Mouse (Mus musculus) skeletal muscle tissue, adult 2 months (tissue): Measurements from ENCODE around the gene Slc4a11.
"Not testable (repeated sequence)": the region's sequence is repeated elsewhere in the genome, so short reads cannot be mapped to it uniquely, and the experiment has no call there.

ENCODE experiments used
- DNase-seq: peaks from one replicate; pipeline ENCODE4 v3.0.0-alpha.2; 2012; ENCODE audit warnings: low read depth, low spot score

Gene Slc4a11

GRCm38 (mm10) chr2:130679899-130680298, 17.4 kb downstream of the Slc4a11 start:
- DNase-seq, result no peak

GRCm38 (mm10) chr2:130679154-130679553, 18.2 kb downstream of the Slc4a11 start:
- DNase-seq, result no peak

GRCm38 (mm10) chr2:130677211-130677610, 20.1 kb downstream of the Slc4a11 start:
- DNase-seq, result no peak

- peak; percentile 86 for DNase-seq
Observed at GRCm38 (mm10) chr2:130667559-130667958, 29.8 kb downstream of the Slc4a11 start, which contains the start of gene Itpa. Gene Itpa, plus strand, starts transcription at chr2:130667610.

GRCm38 (mm10) chr2:130664102-130664701, 33.1 kb downstream of the Slc4a11 start, which contains the start of gene Ddrgk1:
Gene Ddrgk1, minus strand, starts transcription at chr2:130664659.
- DNase-seq, result peak; percentile 93

GRCm38 (mm10) chr2:130663342-130663741, 34.0 kb downstream of the Slc4a11 start:
- DNase-seq, result no peak

GRCm38 (mm10) chr2:130658530-130658929, 38.8 kb downstream of the Slc4a11 start:
- no peak for DNase-seq

- DNase-seq, result no peak
Observed at GRCm38 (mm10) chr2:130657541-130657940, 39.8 kb downstream of the Slc4a11 start.

- no peak for DNase-seq
Observed at GRCm38 (mm10) chr2:130656536-130656935, 40.8 kb downstream of the Slc4a11 start.

GRCm38 (mm10) chr2:130655660-130656339, 41.5 kb downstream of the Slc4a11 start:
- DNase-seq, result no peak

- DNase-seq, result no peak
Observed at GRCm38 (mm10) chr2:130653760-130654159, 43.6 kb downstream of the Slc4a11 start.

GRCm38 (mm10) chr2:130653303-130653702, 44.0 kb downstream of the Slc4a11 start:
- DNase-seq, result no peak

GRCm38 (mm10) chr2:130649028-130649427, 48.3 kb downstream of the Slc4a11 start:
- not testable (repeated sequence) for DNase-seq

- no peak for DNase-seq
Observed at GRCm38 (mm10) chr2:130645198-130645597, 52.1 kb downstream of the Slc4a11 start.

GRCm38 (mm10) chr2:130642684-130643369, 54.5 kb downstream of the Slc4a11 start, which contains the start of gene Lzts3:
Gene Lzts3, minus strand, starts transcription at chr2:130642803.
- peak; percentile 68 for DNase-seq

- no peak for DNase-seq
Observed at GRCm38 (mm10) chr2:130642197-130642660, 55.1 kb downstream of the Slc4a11 start.

GRCm38 (mm10) chr2:130641351-130642025, 55.8 kb downstream of the Slc4a11 start:
- no peak for DNase-seq

- no peak for DNase-seq
Observed at GRCm38 (mm10) chr2:130639276-130639675, 58.0 kb downstream of the Slc4a11 start.

GRCm38 (mm10) chr2:130638101-130638611, 59.2 kb downstream of the Slc4a11 start:
- no peak for DNase-seq

- no peak for DNase-seq
Observed at GRCm38 (mm10) chr2:130635847-130636246, 61.5 kb downstream of the Slc4a11 start.

GRCm38 (mm10) chr2:130634739-130635411, 62.4 kb downstream of the Slc4a11 start:
- DNase-seq, result no peak
